Mouse (Mus musculus): ENCODE measurements at regions not wholly inside any gene's neighbourhood (a gene's known extent, or its start where the extent isn't known, plus 50 kb on each side); places are given as distances from the start of the nearest gene placed in this dataset.
A peak's percentile ranks its signal among the peaks of the same experiment; 100 is the strongest.
"Not testable (repeated sequence)": the region's sequence is repeated elsewhere in the genome, so short reads cannot be mapped to it uniquely, and the experiment has no call there.

DNA sequence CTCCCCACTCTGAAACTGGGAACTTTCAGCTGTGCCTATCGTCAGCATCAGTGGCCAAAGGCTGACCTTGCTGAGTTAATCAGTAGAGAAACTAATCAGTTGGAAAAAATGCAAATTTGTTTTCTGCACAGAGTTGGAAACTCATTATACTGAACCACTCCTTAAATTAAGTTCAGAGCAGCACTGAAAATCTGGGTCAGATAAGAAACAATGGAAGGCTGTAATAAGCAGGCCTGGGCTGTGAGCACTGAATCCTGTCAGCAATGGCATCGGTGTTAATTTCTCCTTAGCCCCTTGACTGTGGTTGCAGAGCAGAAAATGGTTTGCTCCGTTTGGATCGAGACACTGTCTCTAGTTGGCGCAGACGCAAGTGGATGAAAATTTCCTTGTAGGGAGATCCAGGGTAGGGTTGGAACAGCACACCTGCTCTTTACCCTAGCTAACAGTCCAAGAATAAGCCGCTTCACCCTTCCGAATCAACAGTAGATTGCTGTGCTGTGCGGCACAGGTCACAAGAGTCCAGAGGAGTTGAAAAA, 289.4 kb downstream of the Tox3 start:
- no peak for DNase-seq (ENCODE audit: extremely low spot score, low read depth, low spot score)

DNA sequence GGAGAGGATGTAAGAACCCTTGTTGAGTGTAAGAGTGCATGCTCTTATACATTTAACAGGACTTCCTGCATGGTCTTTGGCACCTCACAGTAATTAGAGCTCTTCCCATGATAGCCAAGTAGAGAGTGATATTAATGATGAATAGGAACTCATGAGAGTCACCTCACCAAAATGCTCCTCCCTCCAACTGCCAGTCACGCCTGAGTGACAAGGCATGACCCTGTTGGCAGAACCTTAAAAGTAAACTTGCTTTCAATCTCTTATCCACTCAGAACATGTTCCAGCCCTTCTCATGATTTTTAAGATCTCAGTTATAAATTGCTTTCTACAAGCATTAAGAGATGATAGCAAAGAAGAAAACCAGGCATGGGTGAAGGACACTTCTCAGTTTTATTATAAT, 291.8 kb downstream of the Tox3 start:
- no peak for DNase-seq (ENCODE audit: extremely low spot score, low read depth, low spot score)

DNA sequence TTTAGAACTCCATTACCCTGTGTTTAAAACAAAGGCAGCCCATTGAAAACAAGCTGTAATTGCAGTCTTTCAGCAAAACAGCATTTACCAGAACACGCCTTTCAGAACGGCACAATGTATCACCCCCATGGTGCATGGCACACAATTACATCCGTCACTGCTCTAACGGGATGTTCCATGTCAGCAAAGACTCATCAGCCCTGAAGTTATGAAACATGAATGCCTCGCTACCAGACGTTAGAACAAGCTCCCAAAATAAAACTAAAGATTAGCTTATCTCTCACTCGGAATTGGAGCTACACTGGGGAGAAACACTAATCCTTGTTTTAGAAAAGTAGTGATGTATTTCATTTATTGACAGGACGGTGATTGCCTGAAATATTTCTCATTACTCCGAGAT, 301.4 kb downstream of the Tox3 start:
- no peak for DNase-seq (ENCODE audit: extremely low spot score, low read depth, low spot score)

- no peak for DNase-seq (ENCODE audit: extremely low spot score, low read depth, low spot score)
Measured at GRCm38 (mm10) chr8:90036436-90036835, 311.7 kb downstream of the Tox3 start.

DNA sequence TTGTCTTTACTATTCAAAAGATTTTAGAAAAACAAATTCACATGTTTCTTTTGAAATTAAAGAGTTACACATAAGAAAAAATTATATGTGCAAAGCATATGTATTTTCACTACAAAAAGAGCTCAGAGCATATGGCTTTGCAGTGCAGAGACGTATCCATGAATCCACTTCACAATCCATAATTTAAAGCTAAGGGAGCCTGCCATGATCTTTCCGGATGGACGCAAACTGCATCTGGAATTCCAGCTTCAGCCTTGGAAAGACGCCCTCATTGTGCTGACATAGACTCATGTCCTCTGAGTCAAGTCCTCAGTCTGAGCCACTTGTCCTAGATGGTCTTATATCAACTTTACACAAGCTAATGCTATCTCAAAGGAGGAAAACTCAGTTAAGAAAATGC, 315.6 kb downstream of the Tox3 start:
- no peak for DNase-seq (ENCODE audit: extremely low spot score, low read depth, low spot score)

DNA sequence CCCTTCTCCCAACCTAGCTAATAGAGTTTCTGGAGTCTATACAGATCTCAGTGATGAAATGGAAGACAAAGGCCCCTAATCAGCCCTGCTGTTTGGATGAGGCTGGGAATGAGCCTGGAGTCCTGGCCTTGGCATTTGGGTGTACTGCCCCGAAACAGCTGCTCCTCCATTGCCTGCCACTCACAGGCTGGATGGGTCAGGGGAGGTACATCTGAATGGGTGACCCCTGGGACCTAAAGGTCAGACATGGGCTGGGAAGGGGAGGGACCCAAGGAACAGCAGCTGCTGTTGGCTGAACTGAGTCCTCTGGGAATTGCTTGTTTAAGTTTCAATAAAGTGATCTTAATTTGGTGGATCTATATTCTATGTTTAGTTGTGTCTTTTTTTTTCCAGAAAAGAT, 316.9 kb downstream of the Tox3 start:
- no peak for DNase-seq (ENCODE audit: extremely low spot score, low read depth, low spot score)

DNA sequence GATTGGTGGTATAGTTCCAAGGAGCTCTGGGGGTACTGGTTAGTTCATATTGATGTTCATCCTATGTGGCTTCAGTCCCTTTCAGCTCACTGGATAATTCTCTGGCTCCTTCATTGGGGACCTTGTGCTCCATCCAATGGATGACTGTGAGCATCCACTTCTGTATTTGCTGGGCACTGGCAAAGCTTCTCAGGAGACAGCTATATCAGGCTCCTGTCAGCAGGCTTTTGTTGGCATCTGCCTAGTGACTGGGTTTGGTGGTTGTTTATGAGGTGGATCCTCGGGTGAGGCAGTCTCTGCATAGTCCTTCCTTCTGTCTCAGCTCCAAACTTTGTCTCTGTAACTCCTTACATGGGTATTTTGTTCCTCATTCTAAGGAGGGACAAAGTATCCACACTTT, 330.2 kb downstream of the Tox3 start:
- not testable (repeated sequence) for DNase-seq (ENCODE audit: extremely low spot score, low read depth, low spot score)

DNA sequence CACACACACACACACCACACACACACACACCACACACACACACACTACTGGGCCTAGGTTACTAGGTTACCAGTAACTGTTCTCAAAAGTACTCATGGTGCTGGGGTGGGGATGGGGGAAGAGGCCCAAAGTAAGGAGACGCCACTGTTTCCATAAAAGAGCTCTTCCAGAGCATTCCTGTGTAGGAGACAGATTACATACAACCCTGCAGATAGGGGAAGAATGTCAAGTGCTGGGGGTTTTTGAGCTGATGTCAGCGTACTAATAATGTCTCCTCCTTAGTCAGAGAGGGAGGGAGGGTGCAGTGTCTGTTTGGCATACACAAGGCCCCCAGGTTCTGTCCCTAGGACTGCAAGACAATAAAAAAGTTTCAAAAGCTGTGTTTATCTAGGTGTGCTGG, 334.4 kb downstream of the Tox3 start:
- no peak for DNase-seq (ENCODE audit: extremely low spot score, low read depth, low spot score)

GRCm38 (mm10) chr8:90011682-90012409, 336.3 kb downstream of the Tox3 start:
- DNase-seq (ENCODE audit: extremely low spot score, low read depth, low spot score) = no peak

GRCm38 (mm10) chr8:90009431-90009830, 338.7 kb downstream of the Tox3 start:
- DNase-seq (ENCODE audit: extremely low spot score, low read depth, low spot score) = no peak

GRCm38 (mm10) chr8:90000899-90001640, 347.1 kb downstream of the Tox3 start:
- peak; percentile 90 for DNase-seq (ENCODE audit: extremely low spot score, low read depth, low spot score)

DNA sequence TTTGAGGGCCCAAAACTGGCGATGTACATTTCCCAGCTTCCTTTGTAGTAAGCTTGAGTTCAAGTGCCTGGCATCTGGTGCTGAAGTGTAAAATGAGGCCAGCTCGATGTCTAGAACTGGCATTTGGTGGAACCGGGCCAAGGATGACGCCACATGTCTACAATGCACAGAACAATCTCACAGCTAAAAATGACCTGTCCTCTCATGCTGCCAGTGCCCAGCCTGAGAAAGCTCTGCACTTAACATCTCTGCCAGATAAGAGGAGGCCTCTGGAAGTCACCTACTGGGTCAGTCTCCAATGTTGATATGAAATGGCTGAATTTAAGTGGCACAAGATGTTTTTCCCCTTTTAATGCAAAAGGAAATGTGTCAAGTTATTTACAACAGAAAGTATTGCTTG, 354.4 kb downstream of the Tox3 start:
- no peak for DNase-seq (ENCODE audit: extremely low spot score, low read depth, low spot score)

DNA sequence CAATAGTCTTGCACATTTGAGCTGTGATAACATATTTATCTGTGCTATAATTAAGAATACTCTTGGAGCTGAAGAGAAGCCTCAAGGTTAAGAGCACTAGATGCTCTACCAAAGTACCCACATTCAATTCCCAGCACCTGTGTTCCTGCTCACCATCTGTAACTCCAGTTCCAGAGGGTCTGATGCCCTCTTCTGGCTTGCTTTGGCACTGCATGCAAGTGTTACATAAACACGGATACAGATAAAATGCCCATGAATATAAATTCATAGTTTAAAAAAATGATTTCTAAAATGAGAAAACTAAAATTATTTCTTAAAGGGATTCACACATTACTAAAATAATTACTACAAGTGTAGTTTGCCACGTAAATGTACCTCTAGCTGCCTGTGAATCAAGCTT, 364.3 kb downstream of the Tox3 start:
- DNase-seq (ENCODE audit: extremely low spot score, low read depth, low spot score) = no peak

DNA sequence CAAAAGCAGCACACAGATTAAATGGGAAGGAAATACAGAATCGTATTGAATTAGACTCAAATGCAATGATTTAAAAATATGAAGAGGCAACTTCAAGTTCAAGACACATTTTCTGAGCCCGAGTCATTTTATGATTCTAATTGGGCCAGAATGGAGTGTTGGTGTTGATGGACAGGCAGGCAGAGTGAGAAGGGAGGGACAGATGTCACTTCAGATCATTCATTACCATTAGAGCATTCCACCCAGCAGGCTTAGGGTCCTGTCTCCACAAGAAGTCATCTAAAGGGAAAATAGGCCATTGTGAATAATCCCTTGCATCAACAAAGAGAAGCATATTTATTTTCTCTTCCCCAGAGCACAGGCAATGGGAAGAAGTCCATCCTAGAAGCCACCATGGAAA, 365.6 kb downstream of the Tox3 start:
- DNase-seq (ENCODE audit: extremely low spot score, low read depth, low spot score) = no peak

DNA sequence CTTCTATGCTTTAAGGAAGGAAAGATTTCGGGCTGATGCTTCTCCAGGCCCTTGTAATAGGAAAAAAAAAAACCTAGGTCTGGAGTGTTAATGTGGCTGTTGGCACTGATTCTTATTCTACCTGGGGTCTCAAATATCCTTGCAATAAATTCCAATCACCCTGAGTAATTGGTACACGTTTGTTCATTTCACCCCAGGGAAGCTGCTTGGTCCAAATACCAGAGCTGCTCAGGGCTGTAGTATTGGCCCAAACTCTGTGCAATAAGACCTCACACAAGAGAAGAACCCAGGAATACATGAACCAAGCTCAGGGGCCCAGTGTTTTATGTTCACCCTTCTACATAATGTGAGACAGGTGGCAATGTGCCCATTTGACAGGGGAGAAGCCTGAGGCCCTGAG, 366.8 kb downstream of the Tox3 start:
- DNase-seq (ENCODE audit: extremely low spot score, low read depth, low spot score) = no peak

GRCm38 (mm10) chr8:89980441-89980840, 367.7 kb downstream of the Tox3 start:
- no peak for DNase-seq (ENCODE audit: extremely low spot score, low read depth, low spot score)

GRCm38 (mm10) chr8:89962799-89963198, 385.3 kb downstream of the Tox3 start:
- no peak for DNase-seq (ENCODE audit: extremely low spot score, low read depth, low spot score)

GRCm38 (mm10) chr8:89957486-89957885, 390.7 kb downstream of the Tox3 start:
- no peak for DNase-seq (ENCODE audit: extremely low spot score, low read depth, low spot score)

- DNase-seq (ENCODE audit: extremely low spot score, low read depth, low spot score) = no peak
Measured at GRCm38 (mm10) chr8:89956482-89957020, 391.6 kb downstream of the Tox3 start.

GRCm38 (mm10) chr8:89938836-89939235, 409.3 kb downstream of the Tox3 start:
- no peak for DNase-seq (ENCODE audit: extremely low spot score, low read depth, low spot score)

DNA sequence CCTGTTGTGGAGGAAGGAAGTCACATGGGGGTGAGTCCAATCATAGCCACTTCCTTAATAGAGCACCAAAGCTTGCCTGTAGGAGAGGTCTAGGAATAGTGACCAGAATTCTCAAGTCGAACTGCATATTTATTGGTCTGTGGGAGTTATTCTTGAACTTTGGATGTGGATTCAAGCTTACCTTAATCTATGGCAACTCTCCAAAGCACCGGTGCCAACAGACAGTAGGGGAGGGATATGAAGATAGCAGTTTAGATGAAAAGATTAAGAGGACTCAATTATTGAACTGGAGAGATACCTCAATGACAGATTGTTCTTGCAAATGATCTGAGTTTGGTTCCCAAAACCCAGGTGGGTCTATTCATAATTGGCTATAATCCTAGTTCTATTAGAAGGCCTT, 413.6 kb downstream of the Tox3 start:
- DNase-seq (ENCODE audit: extremely low spot score, low read depth, low spot score) = no peak

- DNase-seq (ENCODE audit: extremely low spot score, low read depth, low spot score) = no peak
Measured at GRCm38 (mm10) chr8:89926666-89927232, 421.4 kb downstream of the Tox3 start.
